Mouse (Mus musculus) kidney, adult 2 months (tissue): Measurements from ENCODE around the gene Lama2. TPM values are rescaled to one million over a fixed set of nuclear protein-coding genes. Genes with fewer than 3 reads are reported as not detected.

ENCODE experiments used
- DNase-seq: peaks from one replicate; pipeline ENCODE4 v3.0.0; 2021
- H3K27ac ChIP-seq: fragments of 200-500 bp; 2 replicates; pipeline ENCODE4 v1.5.1; 2012; ENCODE audit warnings: low read depth, low read length, control low read depth, inconsistent platforms; ENCODE audit not compliant: insufficient read depth
- H3K27me3 ChIP-seq: fragments of 200-500 bp; replicated peaks from 2 replicates; pipeline ENCODE4 v1.6.1; 2012; ENCODE audit warnings: mild to moderate bottlenecking, moderate library complexity, low read length, inconsistent platforms; ENCODE audit not compliant: control insufficient read depth, insufficient read depth
- H3K36me3 ChIP-seq: fragments of 200-500 bp; 2 replicates; pipeline ENCODE4 v1.6.1; 2012; ENCODE audit warnings: mild to moderate bottlenecking, moderate library complexity, low read length, inconsistent platforms; ENCODE audit not compliant: control insufficient read depth, insufficient read depth
- H3K4me1 ChIP-seq: fragments of 200-500 bp; 2 replicates; pipeline ENCODE4 v1.6.1; 2011; ENCODE audit warnings: low read length; ENCODE audit not compliant: control insufficient read depth, insufficient read depth
- H3K4me3 ChIP-seq: fragments of 200-500 bp; 2 replicates; pipeline ENCODE4 v1.5.1; 2011; ENCODE audit warnings: mild to moderate bottlenecking, low read depth, low read length, control low read depth; ENCODE audit not compliant: insufficient read depth
- CTCF ChIP-seq: fragments of 200-500 bp; conservative IDR thresholded peaks from 2 replicates; pipeline ENCODE4 v1.5.1; 2011; ENCODE audit warnings: low read depth, mild to moderate bottlenecking, control low read depth, low read length, moderate library complexity, mixed read lengths; ENCODE audit not compliant: insufficient read depth, insufficient read length
- POLR2A ChIP-seq: fragments of 200-500 bp; IDR thresholded peaks from one replicate; pipeline ENCODE4 v1.6.1; 2011; ENCODE audit warnings: low read depth, low read length, control low read depth
- WGBS: fragments of 180-500 bp; shearing (Covaris S2); methylation state at CpG from one replicate; pipeline ENCODE4 v1.1.7; 2018; 5-methylcytosine and 5-hydroxymethylcytosine counted together
- polyA plus RNA-seq: library from polyadenylated mRNA; depleted of rRNA; stranded (reverse); fragments of >200 nt; gene quantifications from 2 replicates; pipeline ENCODE4 v1.2.3, GENCODE M21; 2012

Gene Lama2
- polyA plus RNA-seq, 1 experiment, result 13.1 TPM

GRCm38 (mm10) chr10:27135768-27136167 lies 483.8 kb downstream of the Lama2 start:
- no peak overlapping the region for H3K27ac ChIP-seq
- WGBS, result 92% methylated on average over 1 of the region's 1 CpGs
- H3K4me1 ChIP-seq, result peaks cover 5% of the 10 kb centered on the region; the same call in 1 of the 2 replicates
- no peak overlapping the region for H3K4me3 ChIP-seq
- no peaks in the 10 kb centered on the region for H3K27me3 ChIP-seq
- no peak for TF ChIP-seq CTCF
- no peak for TF ChIP-seq POLR2A
- H3K36me3 ChIP-seq, result no peaks in the 10 kb centered on the region
- DNase-seq, result no peak

DNA sequence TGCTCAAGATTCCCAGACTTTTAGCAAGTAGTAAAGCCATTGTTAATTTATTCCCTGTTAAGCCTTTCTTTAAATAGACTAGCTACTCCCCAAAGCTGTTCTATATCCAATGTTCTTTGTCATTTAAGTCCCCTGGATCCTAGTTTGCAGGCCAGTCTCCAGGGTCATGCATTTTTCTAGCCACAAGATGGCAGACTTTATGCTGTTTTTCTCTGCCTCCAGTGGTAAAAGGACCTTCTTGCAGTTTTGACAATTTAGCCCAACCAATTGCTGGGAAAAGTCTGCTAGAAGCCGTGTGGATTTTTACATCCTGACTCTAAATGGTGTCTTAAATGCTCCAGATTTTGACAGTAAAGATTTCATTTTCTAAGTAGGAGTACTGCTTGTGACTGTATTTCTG lies 486.4 kb downstream of the Lama2 start:
- 2% methylated on average over 1 of the region's 1 CpGs for WGBS
- peak; percentile 64 for DNase-seq

GRCm38 (mm10) chr10:27127454-27127853 lies 492.1 kb downstream of the Lama2 start:
- H3K4me3 ChIP-seq, result no peak overlapping the region
- H3K4me1 ChIP-seq, result no peaks in the 10 kb centered on the region
- no peak for DNase-seq
- no peaks in the 10 kb centered on the region for H3K36me3 ChIP-seq
- no peaks in the 10 kb centered on the region for H3K27me3 ChIP-seq
- no peak for TF ChIP-seq CTCF
- TF ChIP-seq POLR2A, result no peak
- WGBS, result 51% methylated on average over 2 of the region's 2 CpGs
- no peak overlapping the region for H3K27ac ChIP-seq

More for the DNA sequence above, 486.4 kb downstream of the Lama2 start:
- no peaks in the 10 kb centered on the region for H3K27me3 ChIP-seq
- no peaks in the 10 kb centered on the region for H3K4me1 ChIP-seq
- TF ChIP-seq POLR2A (no peak), CTCF (peak; percentile 48)
- no peaks in the 10 kb centered on the region for H3K36me3 ChIP-seq
- no peak overlapping the region for H3K27ac ChIP-seq
- H3K4me3 ChIP-seq, result no peak overlapping the region

DNA sequence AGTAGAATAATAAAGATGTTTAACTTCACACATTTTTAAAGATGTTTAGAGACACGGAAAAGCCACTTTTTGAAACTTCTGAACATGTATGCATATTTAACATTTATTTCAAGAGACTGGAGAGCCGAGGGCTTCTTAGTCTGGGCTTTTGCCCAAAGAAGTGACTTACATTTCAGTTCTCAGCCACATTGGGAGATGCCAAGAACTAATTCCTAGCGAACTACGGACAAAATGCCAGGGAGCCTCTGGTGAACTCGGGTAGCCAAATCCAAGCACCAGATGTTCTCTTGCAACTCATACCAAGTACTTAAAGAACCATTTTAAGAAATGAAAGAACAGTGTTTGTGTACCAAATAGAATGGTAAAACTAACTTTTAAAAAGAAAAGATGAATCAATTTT lies 495.8 kb downstream of the Lama2 start:
- H3K27ac ChIP-seq, result no peak overlapping the region
- DNase-seq, result no peak
- H3K36me3 ChIP-seq, result no peaks in the 10 kb centered on the region
- TF ChIP-seq CTCF (no peak), POLR2A (no peak)
- WGBS, result 82% methylated on average over 5 of the region's 5 CpGs
- no peaks in the 10 kb centered on the region for H3K4me1 ChIP-seq
- H3K4me3 ChIP-seq, result no peak overlapping the region
- H3K27me3 ChIP-seq, result no peaks in the 10 kb centered on the region; the same call in 1 of the 2 replicates

DNA sequence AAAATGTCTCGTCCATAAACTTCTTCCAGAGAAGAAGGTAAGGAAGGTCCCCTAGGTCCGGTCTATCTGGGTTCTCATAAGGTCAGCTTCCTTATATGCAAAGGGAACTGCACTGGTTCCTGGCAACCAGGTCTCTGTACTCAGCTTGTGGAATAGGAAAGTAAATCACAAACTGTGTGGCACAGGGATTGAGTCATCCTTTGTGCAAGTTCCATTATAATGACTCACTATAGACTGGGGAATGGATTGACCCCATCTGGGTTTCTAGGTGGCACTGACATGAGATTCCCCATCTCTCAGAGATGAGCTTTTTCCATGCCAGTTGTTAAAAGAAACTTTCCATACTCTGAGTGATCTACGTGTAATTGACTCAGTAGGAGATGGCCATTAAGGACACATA lies 501.7 kb downstream of the Lama2 start:
- Histone ChIP-seq H3K36me3 (no peaks in the 10 kb centered on the region), H3K4me3 (no peak overlapping the region), H3K4me1 (no peaks in the 10 kb centered on the region), H3K27me3 (no peaks in the 10 kb centered on the region; the same call in 1 of the 2 replicates), H3K27ac (no peak overlapping the region)
- no peak for TF ChIP-seq CTCF
- no peak for TF ChIP-seq POLR2A
- 81% methylated on average over 3 of the region's 3 CpGs for WGBS
- DNase-seq, result no peak

DNA sequence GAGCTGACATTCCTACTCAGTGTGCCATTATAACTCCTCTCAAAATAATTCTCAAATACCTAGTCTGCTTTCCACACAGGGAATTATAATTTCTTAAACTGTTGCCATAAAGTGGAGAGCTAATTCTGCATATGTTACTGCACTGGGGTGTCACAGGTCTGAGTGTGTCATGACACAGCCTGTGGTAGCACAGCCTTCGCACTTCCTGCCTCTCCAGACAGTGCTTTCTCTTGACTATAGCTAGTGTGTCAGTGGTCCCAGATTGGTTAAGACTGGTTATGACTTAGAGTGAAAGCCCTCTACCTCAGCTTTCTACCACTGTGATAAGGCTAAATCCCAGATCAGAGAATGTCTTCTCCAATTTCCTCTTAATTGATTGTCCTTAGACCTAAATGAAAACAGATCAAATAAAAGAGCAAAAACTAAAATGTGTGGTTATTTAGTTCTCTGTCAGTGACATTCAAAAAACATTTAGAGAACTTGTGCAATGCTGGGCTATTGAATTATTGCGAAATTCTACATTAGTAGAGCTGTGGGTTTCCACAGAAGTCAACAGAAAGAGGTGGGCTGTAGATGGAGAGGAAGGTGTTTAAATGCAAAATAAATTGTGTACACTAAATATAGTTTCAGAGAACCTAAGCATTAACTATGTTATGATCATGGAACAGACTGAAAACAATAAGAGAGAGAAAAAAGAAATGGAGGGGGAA lies 502.5 kb downstream of the Lama2 start:
- Histone ChIP-seq H3K4me3 (no peak overlapping the region), H3K4me1 (no peaks in the 10 kb centered on the region), H3K27me3 (no peaks in the 10 kb centered on the region; the same call in 1 of the 2 replicates), H3K27ac (no peak overlapping the region), H3K36me3 (no peaks in the 10 kb centered on the region)
- TF ChIP-seq POLR2A, result no peak
- no peak for TF ChIP-seq CTCF
- no peak for DNase-seq
- WGBS, result 85% methylated on average over 2 of the region's 2 CpGs

DNA sequence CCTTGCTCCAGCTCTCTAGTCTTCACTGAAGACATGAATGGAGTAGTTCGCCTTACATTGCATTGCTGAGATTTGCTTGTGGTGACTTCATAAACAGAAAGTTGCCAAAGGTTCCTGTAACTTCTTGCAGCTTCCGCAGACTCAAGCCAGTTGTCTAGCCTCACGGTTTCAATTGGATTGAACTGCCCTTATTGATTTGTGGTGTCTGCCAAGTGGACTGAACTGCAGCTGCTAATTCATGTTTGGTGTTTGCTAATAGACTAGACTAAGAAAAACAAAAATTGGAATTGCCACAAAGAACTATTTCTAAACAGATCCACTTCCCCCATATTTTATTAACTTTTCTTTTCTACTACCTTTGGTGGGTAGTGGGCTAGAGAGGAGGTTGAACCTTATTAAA lies 505.4 kb downstream of the Lama2 start:
- H3K36me3 ChIP-seq, result no peaks in the 10 kb centered on the region
- no peaks in the 10 kb centered on the region for H3K27me3 ChIP-seq
- no peak overlapping the region for H3K4me3 ChIP-seq
- TF ChIP-seq CTCF (no peak), POLR2A (no peak)
- WGBS, result 89% methylated on average over 3 of the region's 3 CpGs
- no peak for DNase-seq
- no peaks in the 10 kb centered on the region for H3K4me1 ChIP-seq
- no peak overlapping the region for H3K27ac ChIP-seq

GRCm38 (mm10) chr10:27103811-27104210 lies 515.7 kb downstream of the Lama2 start:
- Histone ChIP-seq H3K4me1 (no peaks in the 10 kb centered on the region), H3K36me3 (no peaks in the 10 kb centered on the region), H3K27ac (no peak overlapping the region), H3K4me3 (no peak overlapping the region), H3K27me3 (no peaks in the 10 kb centered on the region)
- TF ChIP-seq CTCF (no peak), POLR2A (no peak)
- 77% methylated on average over 5 of the region's 5 CpGs for WGBS
- no peak for DNase-seq
